Mouse (Mus musculus) spleen, postnatal 4 days (tissue): Measurements from ENCODE around the gene 1700028P14Rik.
"Not testable (repeated sequence)": the region's sequence is repeated elsewhere in the genome, so short reads cannot be mapped to it uniquely, and the experiment has no call there.

ENCODE experiments used
- DNase-seq, 2 experiments: peaks; one replicate each; pipeline ENCODE4 v3.0.0; 2022; ENCODE audit warnings: low spot score in 2 of 2

1700028P14Rik gene

DNA sequence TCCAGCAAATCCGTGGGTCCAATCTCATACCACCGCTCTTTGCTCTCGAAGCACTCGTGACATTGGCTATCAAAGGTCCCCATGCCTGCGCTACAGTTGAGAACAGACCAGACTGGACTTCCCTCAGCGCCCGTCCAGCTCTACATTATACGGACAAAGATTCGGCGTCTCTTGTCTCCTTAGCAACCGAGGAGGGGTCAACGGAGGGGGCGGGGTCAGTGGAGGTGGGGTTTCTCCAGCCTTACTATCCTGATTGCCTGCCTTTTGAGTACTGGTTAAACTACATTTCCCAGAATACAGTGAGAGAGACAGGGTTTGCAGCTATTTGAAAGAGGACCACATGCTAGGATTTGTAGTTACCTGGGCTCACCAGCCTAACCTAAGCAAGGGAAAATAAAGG, at the start of gene 1700028P14Rik:
1700028P14Rik (minus strand) TSS at position 169 of the 400 bp plus-strand sequence.
- no peak for DNase-seq

DNA sequence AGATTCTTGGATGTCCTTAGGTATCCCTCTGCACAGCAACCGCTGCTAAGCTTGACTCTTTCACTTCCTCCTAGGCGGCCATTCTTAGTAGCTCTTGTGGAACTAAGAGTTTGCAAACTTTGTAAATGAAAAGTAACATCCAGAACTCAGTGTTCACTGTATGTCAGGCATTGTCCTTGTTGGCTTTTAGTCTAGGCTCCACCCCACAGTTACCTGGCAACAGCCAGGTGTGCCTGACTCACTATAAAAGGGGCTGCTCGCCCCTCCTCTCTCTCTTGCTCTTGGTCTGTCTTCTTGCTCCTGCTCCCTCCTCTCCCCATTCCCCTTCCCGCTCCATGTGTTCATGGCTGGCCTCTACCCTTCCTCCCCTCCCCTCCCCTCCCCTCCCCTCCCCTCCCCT, 46.5 kb upstream of the 1700028P14Rik start:
- DNase-seq: no peak

DNA sequence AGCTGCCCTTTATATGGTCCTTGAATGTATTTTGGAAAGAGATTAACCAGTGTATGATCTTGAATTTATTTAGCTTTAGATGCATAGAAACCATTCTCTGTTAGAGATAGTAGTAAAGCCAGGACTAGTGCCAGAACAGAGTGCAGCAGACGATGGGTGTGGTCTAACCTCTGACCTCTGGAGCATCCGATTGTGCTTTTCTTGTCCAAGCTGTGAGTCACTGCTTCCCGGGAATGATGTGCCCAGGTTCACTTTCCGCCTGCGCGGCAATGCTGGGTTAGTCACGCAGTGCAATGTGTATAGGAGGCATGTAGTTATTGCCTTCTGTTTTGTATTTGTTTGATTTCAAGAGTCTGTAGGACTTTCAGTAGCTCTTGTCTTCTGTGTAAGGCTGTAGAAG, 45.8 kb upstream of the 1700028P14Rik start:
- no peak for DNase-seq

DNA sequence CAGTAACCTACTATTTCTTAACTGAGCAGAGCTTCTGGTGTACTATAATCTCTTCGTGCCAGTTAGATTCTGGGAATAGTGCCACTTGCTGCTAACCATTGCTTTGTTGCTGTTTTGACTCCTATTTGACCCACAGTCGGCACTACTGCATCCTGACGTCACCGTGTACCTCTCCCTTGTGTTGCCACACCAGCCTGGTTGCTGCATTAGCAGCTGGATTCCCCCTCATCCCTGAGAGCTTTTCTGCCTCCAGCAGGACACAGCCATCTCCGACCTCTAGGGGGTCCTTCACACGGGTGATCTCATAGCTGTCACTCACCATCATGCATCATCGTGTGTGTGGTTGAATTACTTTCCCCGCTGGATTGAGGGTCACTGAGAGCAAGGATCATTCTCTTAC, 45.2 kb upstream of the 1700028P14Rik start:
- no peak for DNase-seq

DNA sequence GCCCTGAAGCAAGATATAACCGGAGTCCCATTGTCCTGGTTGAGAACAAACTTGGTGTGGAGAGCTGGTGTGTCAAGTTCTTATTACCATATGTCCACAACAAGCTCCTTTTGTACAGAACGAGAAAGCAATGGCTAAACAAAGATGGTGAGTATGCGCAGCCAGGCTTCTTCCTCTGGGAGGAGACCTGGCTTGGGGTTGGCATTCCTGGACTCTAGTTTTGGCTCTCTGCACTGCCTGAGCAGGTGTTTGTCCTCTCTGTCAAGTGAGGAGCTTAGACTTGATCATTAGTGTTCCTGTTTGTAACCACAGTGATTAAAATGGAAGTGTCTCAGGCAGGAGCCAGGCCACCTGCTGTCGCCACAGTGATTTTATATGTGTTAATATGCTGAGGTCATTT, 41.7 kb upstream of the 1700028P14Rik start:
- no peak for DNase-seq

DNA sequence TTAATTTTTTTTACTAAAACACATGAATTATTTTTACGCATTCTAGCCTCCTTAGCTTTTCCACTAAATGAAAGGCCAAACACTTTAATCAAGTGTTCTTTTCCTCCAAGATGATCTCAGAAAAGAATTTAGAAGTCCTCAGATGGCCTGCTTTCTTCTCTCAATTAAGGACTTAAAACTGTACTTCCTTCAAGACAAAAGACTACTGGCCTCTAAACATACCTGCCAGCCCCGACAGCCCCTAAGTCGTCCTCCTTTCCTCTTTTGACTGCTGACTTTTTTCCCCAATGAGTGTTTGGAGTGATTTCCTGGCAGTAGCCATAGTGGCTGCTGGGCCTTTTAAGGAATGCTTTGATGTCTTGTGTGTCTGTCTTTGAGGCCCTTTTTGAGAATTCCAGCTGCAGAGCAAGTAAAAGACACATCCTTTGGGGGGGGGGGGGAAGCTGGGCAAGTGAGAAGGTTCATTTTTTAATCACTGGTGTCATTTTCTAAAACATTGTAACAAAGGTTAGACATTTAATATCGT, 35.9 kb upstream of the 1700028P14Rik start:
- no peak for DNase-seq

DNA sequence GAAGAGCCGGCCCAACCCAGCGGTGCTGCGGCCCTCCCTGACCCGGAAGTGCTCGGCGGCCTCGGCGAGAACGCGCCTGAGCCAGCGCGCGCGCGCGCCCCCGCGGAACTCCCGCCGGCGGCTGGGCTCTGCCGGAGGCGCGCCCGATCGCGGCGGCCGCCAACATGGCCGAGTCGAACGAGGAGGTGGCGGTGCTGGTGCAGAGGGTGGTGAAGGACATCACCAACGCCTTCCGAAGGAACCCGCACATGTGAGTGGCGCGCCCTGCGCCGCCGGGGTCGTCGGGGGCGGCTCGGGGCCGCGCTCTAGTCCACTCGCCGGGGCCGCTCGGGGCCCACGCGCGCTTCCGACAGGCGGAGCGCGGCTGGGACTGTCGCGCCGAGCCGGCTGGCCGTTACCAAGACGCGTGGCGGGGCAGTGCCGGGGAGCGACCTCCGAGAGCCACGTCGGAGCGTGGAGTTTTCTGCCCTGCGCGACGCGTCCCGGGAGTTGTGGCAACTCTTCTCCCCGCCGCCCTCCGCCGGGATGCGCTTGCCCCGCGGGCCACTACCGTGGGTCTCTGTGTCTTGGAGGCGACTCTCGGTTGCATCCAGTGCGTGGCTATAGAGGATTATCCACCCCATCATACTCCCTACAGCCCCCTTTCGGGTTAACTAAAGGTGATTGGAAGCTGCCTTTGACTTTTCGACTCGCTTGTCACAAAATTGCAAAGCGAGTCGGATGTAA, 34.8 kb upstream of the 1700028P14Rik start, which contains the start of gene Ptar1:
Ptar1 (plus strand) TSS at position 134 of the 726 bp plus-strand sequence.
- peak; percentile 91 to 96 for DNase-seq

- no peak for DNase-seq
Observed at GRCm38 (mm10) chr19:23686962-23687295, 34.3 kb upstream of the 1700028P14Rik start.

- not testable (repeated sequence) for DNase-seq
Observed at GRCm38 (mm10) chr19:23675656-23676055, 23.0 kb upstream of the 1700028P14Rik start.

DNA sequence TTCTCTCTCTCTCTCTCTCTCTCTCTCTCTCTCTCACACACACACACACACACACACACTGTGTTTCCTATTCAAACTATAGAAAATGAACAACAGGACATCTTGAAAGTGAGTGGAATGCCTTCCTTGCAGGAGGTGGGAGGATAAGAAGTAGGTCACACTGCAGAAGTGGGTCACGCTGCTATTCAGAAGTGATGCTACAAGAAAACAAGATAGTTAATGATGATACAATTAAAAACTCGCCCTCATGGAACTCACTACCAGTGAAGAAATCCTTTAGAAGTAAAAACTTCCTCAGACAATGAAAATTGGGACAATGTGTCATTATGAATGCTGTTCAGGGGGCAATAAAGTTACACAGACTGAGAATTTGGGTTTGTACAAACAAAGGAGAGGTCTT, 20.4 kb upstream of the 1700028P14Rik start:
- no peak for DNase-seq

GRCm38 (mm10) chr19:23668142-23668655, 15.6 kb upstream of the 1700028P14Rik start:
- no peak for DNase-seq

DNA sequence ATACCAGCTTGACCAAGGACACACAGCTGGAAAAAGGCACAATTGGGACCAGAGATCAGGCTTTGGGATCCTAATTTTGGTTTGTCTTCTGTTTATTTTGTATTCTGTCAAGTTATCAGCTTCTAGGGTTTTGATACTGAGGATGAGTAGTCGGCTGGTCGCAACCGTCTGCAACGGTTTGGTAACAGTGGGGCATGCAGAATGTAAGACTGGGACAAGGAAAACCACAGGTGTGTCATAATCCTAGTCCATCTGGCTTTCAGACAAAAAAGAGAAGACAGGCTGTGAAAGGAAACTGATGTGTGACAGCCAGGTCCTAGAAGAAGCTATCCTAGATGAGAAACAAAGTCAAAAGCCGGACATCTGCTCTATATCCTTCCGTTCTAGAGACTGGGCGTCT, 11.5 kb upstream of the 1700028P14Rik start:
- DNase-seq: no peak

DNA sequence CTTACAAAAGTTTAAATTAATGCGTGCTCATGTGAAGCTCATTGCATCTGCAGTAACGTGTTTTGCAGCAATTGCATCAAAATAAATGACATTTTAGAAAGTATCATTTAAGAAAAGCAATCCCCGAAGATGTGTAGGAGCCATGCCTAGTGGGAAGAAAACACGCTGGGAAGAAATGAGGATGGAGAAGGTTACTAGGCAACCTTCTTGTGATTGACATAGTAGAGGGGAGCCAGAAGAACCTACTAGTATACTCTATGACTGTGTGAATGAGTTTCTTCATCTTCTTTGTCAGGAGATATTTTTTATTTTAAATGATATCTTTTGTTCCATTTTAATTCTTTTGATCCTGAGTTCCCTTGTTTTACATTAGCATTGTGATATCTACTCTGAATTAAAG, 5.7 kb upstream of the 1700028P14Rik start:
- no peak for DNase-seq

GRCm38 (mm10) chr19:23657261-23657932, 4.8 kb upstream of the 1700028P14Rik start:
- DNase-seq: no peak

DNA sequence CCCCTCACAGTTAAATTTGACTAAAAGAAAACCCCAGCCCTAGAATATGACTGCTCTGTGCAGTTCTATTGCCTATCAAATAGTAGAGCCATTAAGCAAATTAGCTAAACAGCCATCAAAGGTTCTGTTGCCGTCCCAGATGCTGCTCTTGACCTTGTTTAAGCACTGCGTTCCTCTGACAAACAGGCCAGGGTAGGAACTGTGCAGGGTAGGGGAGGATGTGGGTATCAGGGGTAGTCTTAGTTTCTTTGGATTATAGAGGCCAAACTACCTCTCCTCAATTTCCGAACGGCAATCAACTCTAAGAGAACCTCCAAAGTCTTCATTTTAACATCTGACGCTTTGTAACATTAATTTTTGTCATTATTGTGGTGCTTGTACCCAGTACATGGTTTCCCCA, 542 bp upstream of the 1700028P14Rik start:
- DNase-seq: no peak

DNA sequence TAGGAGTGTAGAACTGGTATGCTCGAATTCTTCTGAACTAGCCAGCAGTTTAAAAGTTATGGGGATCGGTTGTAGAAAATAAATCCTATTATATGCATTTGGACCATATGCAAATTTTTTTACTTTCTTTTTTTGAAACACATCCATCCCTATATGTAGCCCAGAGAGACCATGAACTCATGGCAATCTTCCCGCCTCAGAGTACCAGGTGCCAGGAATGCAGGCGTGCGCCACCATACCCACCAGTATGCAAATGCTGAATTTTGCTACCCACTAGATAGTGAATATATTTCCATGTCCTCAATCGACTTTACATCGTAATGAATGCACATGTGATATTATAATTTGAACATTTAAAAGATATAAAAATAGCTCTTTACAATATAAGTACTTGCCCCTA, 5.3 kb downstream of the 1700028P14Rik start:
- DNase-seq: no peak

DNA sequence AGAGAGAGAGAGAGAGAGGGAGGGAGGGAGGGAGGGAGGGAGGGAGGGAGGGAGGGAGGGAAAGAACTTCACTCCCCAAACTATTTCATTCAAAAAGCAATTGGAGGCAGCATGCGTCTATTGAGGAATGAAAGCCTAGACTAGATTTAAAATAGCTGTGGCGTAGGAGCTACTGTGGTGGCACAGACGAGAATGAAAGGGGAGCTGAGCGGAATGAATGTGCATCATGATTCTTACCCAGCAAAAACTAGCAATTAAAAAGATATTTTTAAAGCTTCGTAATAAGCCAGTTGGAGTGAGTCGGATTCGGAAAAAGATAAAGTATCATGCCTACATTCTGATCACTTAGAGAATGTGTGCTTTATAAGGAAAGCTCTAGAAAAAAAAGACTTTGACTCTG, 7.3 kb downstream of the 1700028P14Rik start:
- DNase-seq: no peak

GRCm38 (mm10) chr19:23643819-23644218, 8.8 kb downstream of the 1700028P14Rik start:
- DNase-seq: no peak

DNA sequence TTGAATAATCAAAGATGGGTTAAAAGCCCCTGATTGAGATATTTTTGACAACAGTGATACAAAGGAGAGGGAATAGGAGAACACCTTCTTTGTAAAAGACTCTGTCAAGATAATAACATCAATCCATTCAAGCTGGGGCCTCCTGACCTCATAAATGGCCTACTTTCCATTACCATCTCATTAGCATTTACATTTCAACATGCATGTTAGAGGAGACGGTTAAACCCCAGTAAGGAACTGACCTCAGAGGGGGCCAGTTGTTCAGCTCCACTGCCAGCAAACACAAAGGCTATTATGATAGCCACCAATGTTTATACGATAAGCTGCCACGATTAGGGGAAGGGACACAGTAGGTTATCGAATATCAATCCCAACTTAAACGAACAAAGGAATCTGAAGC, 15.8 kb downstream of the 1700028P14Rik start:
- no peak for DNase-seq

DNA sequence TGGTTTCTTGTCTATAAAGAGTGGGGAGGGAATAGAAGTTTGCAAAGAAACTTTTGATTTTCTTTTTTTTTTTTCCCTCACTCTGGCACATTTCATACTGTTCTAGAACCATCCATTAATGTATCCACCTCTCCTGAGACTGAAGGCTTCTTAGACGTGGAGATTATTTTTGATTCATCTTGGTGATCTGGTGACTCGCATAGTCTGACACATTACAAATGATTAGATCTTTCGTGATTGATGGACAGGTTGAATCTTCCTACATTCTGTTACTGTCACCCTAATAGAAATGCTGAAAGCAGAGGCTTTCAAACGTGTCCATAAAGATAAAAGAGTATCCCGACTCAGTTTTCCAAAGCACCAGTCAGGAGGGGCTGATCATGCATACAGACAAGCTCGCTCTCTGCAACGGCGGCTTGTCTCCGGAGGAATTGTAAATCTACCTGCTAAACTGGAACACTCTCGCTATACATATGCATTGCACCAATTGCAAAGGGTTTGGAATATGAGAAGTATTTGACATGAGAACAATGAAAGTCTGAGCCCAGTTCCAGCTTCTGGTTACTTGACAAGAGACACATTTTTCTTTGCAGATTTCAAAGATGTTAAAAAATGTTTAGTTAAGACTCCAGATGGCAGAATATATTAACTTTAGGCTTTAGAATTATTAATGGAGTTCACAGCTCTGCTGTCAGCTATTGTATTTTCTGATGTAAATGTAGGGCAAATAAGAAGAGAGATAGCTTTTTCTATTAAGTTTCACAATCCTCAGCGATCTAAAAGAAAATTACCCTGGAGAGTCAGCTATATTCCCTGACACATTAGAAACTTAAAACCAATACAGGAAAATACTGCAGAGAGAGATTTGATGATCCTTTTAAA, 20.8 kb downstream of the 1700028P14Rik start:
- no peak for DNase-seq

GRCm38 (mm10) chr19:23614268-23614667, 38.3 kb downstream of the 1700028P14Rik start:
- DNase-seq: no peak

GRCm38 (mm10) chr19:23609724-23610123, 42.9 kb downstream of the 1700028P14Rik start:
- DNase-seq: no peak
